Mouse (Mus musculus): ENCODE measurements around the gene a. TPM values are rescaled to one million over a fixed set of nuclear protein-coding genes. Genes with fewer than 3 reads are reported as not detected.

a gene
- polyA plus RNA-seq, 1 experiment = not detected

GRCm38 (mm10) chr2:154834149-154834865, 43.1 kb downstream of the a start:
- Histone ChIP-seq H3K4me1 (ENCODE audit: control insufficient read depth, insufficient read depth, low read length) (peaks cover 3% of the 10 kb centered on the region; the same call in 1 of the 2 replicates), H3K27me3 (replicated peaks; ENCODE audit: control insufficient read depth, insufficient read depth, low read length) (no peaks in the 10 kb centered on the region), H3K27ac (ENCODE audit: insufficient read depth, low read depth, low read length) (no peak overlapping the region), H3K36me3 (ENCODE audit: control insufficient read depth, insufficient read depth, low read length) (no peaks in the 10 kb centered on the region), H3K4me3 (ENCODE audit: insufficient read depth, low read depth, low read length) (no peak overlapping the region)
- TF ChIP-seq POLR2A (IDR thresholded peaks at IDR 0.05; ENCODE audit: low read depth, low read length) (no peak), CTCF (conservative IDR thresholded peaks at IDR 0.05; ENCODE audit: insufficient read depth, insufficient read length, low read depth, low read length) (no peak)
- 89% methylated on average over 6 of the region's 6 CpGs for WGBS
- no peak for DNase-seq

DNA sequence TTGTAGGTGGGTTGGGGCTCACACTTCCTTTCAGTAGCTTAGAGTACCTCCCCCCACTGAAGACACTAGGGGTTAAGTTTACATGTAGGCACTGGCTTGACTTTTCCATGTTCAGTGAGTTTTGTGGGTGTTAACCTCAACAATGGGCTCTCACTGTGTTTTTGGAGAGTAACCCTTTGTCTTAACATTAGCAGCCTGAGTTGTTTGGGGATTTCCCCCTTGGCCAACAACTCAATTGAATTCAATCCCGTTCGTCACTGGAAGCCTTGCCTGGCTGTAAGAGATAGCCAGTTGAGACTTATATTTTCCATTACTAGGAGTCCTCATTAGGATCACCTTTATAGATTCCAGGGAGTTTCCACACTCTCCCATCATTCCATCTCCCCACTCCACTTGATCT, 45.3 kb downstream of the a start:
- TF ChIP-seq POLR2A (IDR thresholded peaks at IDR 0.05; ENCODE audit: low read depth, low read length) (no peak), CTCF (conservative IDR thresholded peaks at IDR 0.05; ENCODE audit: insufficient read depth, insufficient read length, low read depth, low read length) (no peak)
- WGBS = 77% methylated on average over 2 of the region's 2 CpGs
- DNase-seq = no peak
- Histone ChIP-seq H3K27ac (ENCODE audit: insufficient read depth, low read depth, low read length) (no peak overlapping the region), H3K4me1 (ENCODE audit: control insufficient read depth, insufficient read depth, low read length) (peaks cover 1% of the 10 kb centered on the region; the same call in 1 of the 2 replicates), H3K36me3 (ENCODE audit: control insufficient read depth, insufficient read depth, low read length) (no peaks in the 10 kb centered on the region), H3K4me3 (ENCODE audit: insufficient read depth, low read depth, low read length) (no peak overlapping the region), H3K27me3 (replicated peaks; ENCODE audit: control insufficient read depth, insufficient read depth, low read length) (no peaks in the 10 kb centered on the region)

GRCm38 (mm10) chr2:154848086-154848485, 56.9 kb downstream of the a start:
- no peaks in the 10 kb centered on the region for H3K36me3 ChIP-seq (ENCODE audit: control insufficient read depth, insufficient read depth, low read length)
- no peak for DNase-seq
- H3K27ac ChIP-seq (ENCODE audit: insufficient read depth, low read depth, low read length) = no peak overlapping the region
- TF ChIP-seq CTCF (conservative IDR thresholded peaks at IDR 0.05; ENCODE audit: insufficient read depth, insufficient read length, low read depth, low read length) = no peak
- TF ChIP-seq POLR2A (IDR thresholded peaks at IDR 0.05; ENCODE audit: low read depth, low read length) = no peak
- no peak overlapping the region for H3K4me3 ChIP-seq (ENCODE audit: insufficient read depth, low read depth, low read length)
- no peaks in the 10 kb centered on the region for H3K27me3 ChIP-seq (replicated peaks; ENCODE audit: control insufficient read depth, insufficient read depth, low read length)
- peaks cover 2% of the 10 kb centered on the region; the same call in 1 of the 2 replicates for H3K4me1 ChIP-seq (ENCODE audit: control insufficient read depth, insufficient read depth, low read length)

- DNase-seq = peak; percentile 71
- 34% methylated on average over 1 of the region's 1 CpGs for WGBS
- Histone ChIP-seq H3K27me3 (replicated peaks; ENCODE audit: control insufficient read depth, insufficient read depth, low read length) (no peaks in the 10 kb centered on the region), H3K36me3 (ENCODE audit: control insufficient read depth, insufficient read depth, low read length) (no peaks in the 10 kb centered on the region; the same call in none of the 2 replicates), H3K4me1 (ENCODE audit: control insufficient read depth, insufficient read depth, low read length) (no peaks in the 10 kb centered on the region; the same call in 1 of the 2 replicates), H3K27ac (ENCODE audit: insufficient read depth, low read depth, low read length) (no peak overlapping the region), H3K4me3 (ENCODE audit: insufficient read depth, low read depth, low read length) (no peak overlapping the region)
- TF ChIP-seq POLR2A (IDR thresholded peaks at IDR 0.05; ENCODE audit: low read depth, low read length) = no peak
- 0 out of 2 replicates have a peak, but pooled peaks have one; percentile 3 for TF ChIP-seq CTCF (conservative IDR thresholded peaks at IDR 0.05; ENCODE audit: insufficient read depth, insufficient read length, low read depth, low read length)
Measured at GRCm38 (mm10) chr2:154855383-154855782, 64.2 kb downstream of the a start.

GRCm38 (mm10) chr2:154863672-154864071, 72.5 kb downstream of the a start:
- 90% methylated on average over 13 of the region's 13 CpGs for WGBS
- TF ChIP-seq CTCF (conservative IDR thresholded peaks at IDR 0.05; ENCODE audit: insufficient read depth, insufficient read length, low read depth, low read length) (no peak), POLR2A (IDR thresholded peaks at IDR 0.05; ENCODE audit: low read depth, low read length) (no peak)
- Histone ChIP-seq H3K27me3 (replicated peaks; ENCODE audit: control insufficient read depth, insufficient read depth, low read length) (no peaks in the 10 kb centered on the region), H3K4me1 (ENCODE audit: control insufficient read depth, insufficient read depth, low read length) (no peaks in the 10 kb centered on the region), H3K27ac (ENCODE audit: insufficient read depth, low read depth, low read length) (no peak overlapping the region), H3K36me3 (ENCODE audit: control insufficient read depth, insufficient read depth, low read length) (peaks cover 10% of the 10 kb centered on the region), H3K4me3 (ENCODE audit: insufficient read depth, low read depth, low read length) (no peak overlapping the region)
- DNase-seq = no peak

- WGBS = 72% methylated on average over 3 of the region's 3 CpGs
- Histone ChIP-seq H3K36me3 (ENCODE audit: control insufficient read depth, insufficient read depth, low read length) (peaks cover 15% of the 10 kb centered on the region), H3K4me3 (ENCODE audit: insufficient read depth, low read depth, low read length) (no peak overlapping the region), H3K27me3 (replicated peaks; ENCODE audit: control insufficient read depth, insufficient read depth, low read length) (no peaks in the 10 kb centered on the region), H3K27ac (ENCODE audit: insufficient read depth, low read depth, low read length) (no peak overlapping the region), H3K4me1 (ENCODE audit: control insufficient read depth, insufficient read depth, low read length) (no peaks in the 10 kb centered on the region)
- DNase-seq = no peak
- TF ChIP-seq CTCF (conservative IDR thresholded peaks at IDR 0.05; ENCODE audit: insufficient read depth, insufficient read length, low read depth, low read length) (no peak), POLR2A (IDR thresholded peaks at IDR 0.05; ENCODE audit: low read depth, low read length) (no peak)
Measured at GRCm38 (mm10) chr2:154865696-154866095, 74.5 kb downstream of the a start.

GRCm38 (mm10) chr2:154868106-154868505, 76.9 kb downstream of the a start:
- Histone ChIP-seq H3K27ac (ENCODE audit: insufficient read depth, low read depth, low read length) (no peak overlapping the region), H3K4me1 (ENCODE audit: control insufficient read depth, insufficient read depth, low read length) (no peaks in the 10 kb centered on the region), H3K4me3 (ENCODE audit: insufficient read depth, low read depth, low read length) (no peak overlapping the region), H3K27me3 (replicated peaks; ENCODE audit: control insufficient read depth, insufficient read depth, low read length) (no peaks in the 10 kb centered on the region), H3K36me3 (ENCODE audit: control insufficient read depth, insufficient read depth, low read length) (peaks cover 19% of the 10 kb centered on the region)
- DNase-seq = peak; percentile 12
- no peak for TF ChIP-seq CTCF (conservative IDR thresholded peaks at IDR 0.05; ENCODE audit: insufficient read depth, insufficient read length, low read depth, low read length)
- TF ChIP-seq POLR2A (IDR thresholded peaks at IDR 0.05; ENCODE audit: low read depth, low read length) = no peak
- 79% methylated on average over 1 of the region's 1 CpGs for WGBS
